8 mouse cellular contexts compared by ENCODE assay signal in genomic region chr11:117810401-117811046, GRCm38 (mm10). TPM values are rescaled to one million over a fixed set of nuclear protein-coding genes. Genes with fewer than 3 reads are reported as not detected.
A peak's percentile ranks its signal among the peaks of the same experiment; 100 is the strongest.
DNase-seq lines count a peak whose midpoint lies in the region; ATAC-seq and TF ChIP-seq lines count a peak whose summit lies in the region.

No protein-coding gene starts in this region.

- H3K27me3 ChIP-seq in CH12.LX (replicated peaks): no peaks in the 10 kb centered on the region
- H3K27me3 ChIP-seq in forebrain, embryonic 13.5 days: peaks cover 14% of the 10 kb centered on the region

- TF ChIP-seq POLR2A in CH12.LX (IDR thresholded peaks at IDR 0.05; ENCODE audit: low read depth, low read length): peak; percentile 62
- peak; percentile 37; the same call in 1 of the 2 replicates for TF ChIP-seq POLR2A in bone marrow, adult 2 months (IDR thresholded peaks at IDR 0.05; ENCODE audit: borderline replicate concordance, control insufficient read depth, low read depth, low read length)

- in situ Hi-C loops in CH12.LX (cut with MboI; ENCODE audit: low pct_ligation_motif_present, low pct_unique_long_range_greater_than_20kb, low sequenced_read_pairs): no loop called here

- TF ChIP-seq CTCF in CH12.LX (conservative IDR thresholded peaks at IDR 0.05 in 1 of 2, IDR thresholded peaks at IDR 0.05 in 1 of 2; ENCODE audit: low read depth in 2 of 2, low read length in 2 of 2): peak in 1 of 2 experiments; percentile 45; a peak in 2 of 4 replicates
- peak; percentile 39; the same call in 1 of the 2 replicates for TF ChIP-seq CTCF in bone marrow, adult 2 months (IDR thresholded peaks at IDR 0.05; ENCODE audit: control insufficient read depth, insufficient read depth, low read length)
- peak; percentile 72 for TF ChIP-seq CTCF in layer of hippocampus, adult 2 months (conservative IDR thresholded peaks at IDR 0.05)

- peak overlapping the region; percentile 67 for H3K4me2 ChIP-seq in CH12.LX (ENCODE audit: insufficient read depth, low read depth, poor library complexity, severe bottlenecking)
- H3K4me2 ChIP-seq in forebrain, embryonic 13.5 days: peak overlapping the region; percentile 99

- H3K9me3 ChIP-seq in CH12.LX (replicated peaks; ENCODE audit: low read length): no peaks in the 10 kb centered on the region
- H3K9me3 ChIP-seq in forebrain, embryonic 13.5 days (replicated peaks): no peaks in the 10 kb centered on the region

- DNase-seq in CH12.LX (ENCODE audit: extremely low read depth): peak; percentile 94
- DNase-seq in heart, postnatal 25 days (ENCODE audit: low spot score): peak; percentile 68
- DNase-seq in layer of hippocampus, adult 2 months (ENCODE audit: low spot score in 2 of 2): peak; percentile 30 to 66
- DNase-seq in lung, postnatal 14 days: peak; percentile 91
- peak; percentile 72 for DNase-seq in ovary, postnatal 14 days (ENCODE audit: low spot score)
- peak; percentile 76 to 77 for DNase-seq in thymus, postnatal 10 days (ENCODE audit: low spot score in 2 of 2)

- dilution Hi-C loops in CH12.LX (cut with MboI; ENCODE audit: extremely low pct_ligation_motif_present, extremely low pct_unique_long_range_greater_than_20kb, low sequenced_read_pairs): no loop called here

- H3K36me3 ChIP-seq in CH12.LX (replicated peaks in 1 of 2; ENCODE audit: control insufficient read depth in 1 of 2, insufficient read depth in 1 of 2, low read length in 1 of 2): peaks cover 41 to 57% of the 10 kb centered on the region in 2 experiments
- H3K36me3 ChIP-seq in forebrain, embryonic 13.5 days (ENCODE audit: poor library complexity, severe bottlenecking): peaks cover 37% of the 10 kb centered on the region

- WGBS in bone marrow, adult 2 months: under 1% methylated on average over 21 of the region's 21 CpGs
- 0% methylated on average over 21 of the region's 21 CpGs for WGBS in forebrain, embryonic 13.5 days

- TF ChIP-seq EP300 in CH12.LX (IDR thresholded peaks at IDR 0.05; ENCODE audit: low read length): no peak

- H3K9ac ChIP-seq in CH12.LX (ENCODE audit: insufficient read depth, low read depth): peak overlapping the region; percentile 73
- H3K9ac ChIP-seq in forebrain, embryonic 13.5 days: peak overlapping the region; percentile 74

- peak; percentile 85 for ATAC-seq in forebrain, embryonic 13.5 days

- H3K79me2 ChIP-seq in CH12.LX (replicated peaks; ENCODE audit: control insufficient read depth, extremely low read depth, insufficient read depth, poor library complexity, severe bottlenecking): peaks cover 56% of the 10 kb centered on the region

- peak overlapping the region; percentile 68 for H3K27ac ChIP-seq in CH12.LX (ENCODE audit: insufficient read depth, low read depth)
- peak overlapping the region; percentile 86 for H3K27ac ChIP-seq in bone marrow, adult 2 months (ENCODE audit: control insufficient read depth, insufficient read depth, low read depth, low read length, poor library complexity)
- H3K27ac ChIP-seq in forebrain, embryonic 13.5 days: 0 out of 2 replicates have a peak overlapping the region, but pooled peaks have one; percentile 44
- H3K27ac ChIP-seq in layer of hippocampus, adult 2 months: peak overlapping the region; percentile 71

- peaks cover 28 to 83% of the 10 kb centered on the region in 2 experiments for H3K4me1 ChIP-seq in CH12.LX (ENCODE audit: control insufficient read depth in 1 of 2, insufficient read depth in 2 of 2)
- peaks cover 12% of the 10 kb centered on the region for H3K4me1 ChIP-seq in bone marrow, adult 2 months (ENCODE audit: control insufficient read depth, insufficient read depth, low read length)
- H3K4me1 ChIP-seq in forebrain, embryonic 13.5 days: peaks cover 18% of the 10 kb centered on the region

- intact Hi-C loops in heart, postnatal 25 days (cut with DNase I): no loop called here

- H3K4me3 ChIP-seq in CH12.LX (replicated peaks in 1 of 3; ENCODE audit: low read depth in 2 of 3, low read length in 2 of 3, poor library complexity in 1 of 3): peak overlapping the region; percentile 80 to 98 (median 93)
- peak overlapping the region; percentile 74 for H3K4me3 ChIP-seq in bone marrow, adult 2 months (replicated peaks; ENCODE audit: control insufficient read depth, low read depth, low read length)
- H3K4me3 ChIP-seq in forebrain, embryonic 13.5 days: peak overlapping the region; percentile 67
- peak overlapping the region; percentile 85 for H3K4me3 ChIP-seq in layer of hippocampus, adult 2 months

- no peak; the same call in 1 of the 2 replicates for TF ChIP-seq RAD21 in CH12.LX (IDR thresholded peaks at IDR 0.05; ENCODE audit: low read depth, low read length)

TF ChIP-seq in CH12.LX, 34 proteins besides CTCF, POLR2A, EP300 and RAD21 (continues in another document):
- no peak; the same call in 1 of the 2 replicates for TF ChIP-seq SIN3A (IDR thresholded peaks at IDR 0.05; ENCODE audit: low read length)
- TF ChIP-seq E2F4 (IDR thresholded peaks at IDR 0.05; ENCODE audit: insufficient replicate concordance, low read depth, low read length): no peak
- peak; percentile 29; the same call in 1 of the 2 replicates for TF ChIP-seq BHLHE40 (IDR thresholded peaks at IDR 0.05; ENCODE audit: low read depth, low read length)
- TF ChIP-seq MEF2A (IDR thresholded peaks at IDR 0.05; ENCODE audit: borderline replicate concordance, low read depth, low read length): no peak
- 0 out of 2 replicates have a peak, but pooled peaks have one; percentile 29 for TF ChIP-seq KAT2A (IDR thresholded peaks at IDR 0.05; ENCODE audit: insufficient replicate concordance, low read length)
- TF ChIP-seq MAZ (IDR thresholded peaks at IDR 0.05; ENCODE audit: low read depth, low read length): 0 out of 2 replicates have a peak, but pooled peaks have one; percentile 75
- no peak; the same call in 1 of the 2 replicates for TF ChIP-seq MAX (IDR thresholded peaks at IDR 0.05; ENCODE audit: low read length)
- TF ChIP-seq USF1 (IDR thresholded peaks at IDR 0.05; ENCODE audit: low read depth, low read length): no peak
- no peak for TF ChIP-seq ZNF384 (IDR thresholded peaks at IDR 0.05; ENCODE audit: low read depth, low read length)
- TF ChIP-seq JUND (conservative IDR thresholded peaks at IDR 0.05; ENCODE audit: low read depth, low read length): no peak
- TF ChIP-seq GABPA (IDR thresholded peaks at IDR 0.05; ENCODE audit: insufficient replicate concordance, low read depth, low read length): no peak
- TF ChIP-seq TCF12 (IDR thresholded peaks at IDR 0.05; ENCODE audit: low read depth, low read length): peak; percentile 18; the same call in 1 of the 2 replicates
- no peak; the same call in 1 of the 2 replicates for TF ChIP-seq MXI1 (IDR thresholded peaks at IDR 0.05; ENCODE audit: low read depth, low read length)
- no peak; the same call in 1 of the 2 replicates for TF ChIP-seq ETS1 (conservative IDR thresholded peaks at IDR 0.05; ENCODE audit: low read depth, low read length)
- TF ChIP-seq TBP (conservative IDR thresholded peaks at IDR 0.05; ENCODE audit: low read depth, low read length): peak; percentile 54; the same call in 1 of the 2 replicates
- peak; percentile 94 for TF ChIP-seq ZMIZ1 (IDR thresholded peaks at IDR 0.05; ENCODE audit: low read depth, low read length)
- no peak for TF ChIP-seq ZC3H11A (IDR thresholded peaks at IDR 0.05; ENCODE audit: low read depth, low read length)

RNA-seq across cellular contexts. Expression of gene Gm20708, which starts 1.1 kb away (rescaled TPM):
- total RNA-seq in CH12.LX (2012; rRNA removed): 0.59 and 1.0 TPM in 2 replicates
- 0.50 TPM in 1 of 2 replicates, not detected in the other for total RNA-seq in CH12.LX (2014; rRNA removed)
- polyA plus RNA-seq in CH12.LX (2012; ENCODE audit: insufficient read length, low read depth): 0.80 and 1.6 TPM in 2 replicates
- polyA plus RNA-seq in bone marrow, adult 2 months (2011; ENCODE audit: insufficient read depth, insufficient read length, low replicate concordance, missing spikeins): 9.5 and 12.3 TPM in 2 replicates
- 0.36 and 0.49 TPM in 2 replicates for polyA plus RNA-seq in forebrain, embryonic 13.5 days (2015; fragmentation: Nextera tagmentation; extraction: Ambion mirVana)
- total RNA-seq in heart, postnatal 25 days (2021): 1 to 10 TPM in 1 of 2 experiments, under 1 TPM in 1; 0.36 to 1.2 TPM
- 1 to 10 TPM; 1.6 to 1.7 TPM for total RNA-seq in layer of hippocampus, adult 2 months (2021)

RNA-seq across cellular contexts. Expression of gene Syngr2, which starts 1.1 kb away (rescaled TPM):
- total RNA-seq in CH12.LX (2012; rRNA removed): 362 and 409 TPM in 2 replicates
- total RNA-seq in CH12.LX (2014; rRNA removed): 395 and 553 TPM in 2 replicates
- 513 and 654 TPM in 2 replicates for polyA plus RNA-seq in CH12.LX (2012; ENCODE audit: insufficient read length, low read depth)
- polyA plus RNA-seq in bone marrow, adult 2 months (2011; ENCODE audit: insufficient read depth, insufficient read length, low replicate concordance, missing spikeins): 56.0 and 120 TPM in 2 replicates
- 15.9 and 17.4 TPM in 2 replicates for polyA plus RNA-seq in forebrain, embryonic 13.5 days (2015; fragmentation: Nextera tagmentation; extraction: Ambion mirVana)
- 100 to 1,000 TPM; 109 to 113 TPM for total RNA-seq in heart, postnatal 25 days (2021)
- 10 to 100 TPM; 10.2 to 13.4 TPM for total RNA-seq in layer of hippocampus, adult 2 months (2021)

RNA-seq across cellular contexts. Expression of gene 6030468B19Rik, which starts 13.1 kb away (rescaled TPM):
- total RNA-seq in CH12.LX (2012; rRNA removed) (0.46 and 0.93 TPM in 2 replicates), CH12.LX (2014; rRNA removed) (1.3 and 1.5 TPM in 2 replicates)
- 1.4 and 1.7 TPM in 2 replicates for polyA plus RNA-seq in CH12.LX (2012; ENCODE audit: insufficient read length, low read depth)
- polyA plus RNA-seq in bone marrow, adult 2 months (2011; ENCODE audit: insufficient read depth, insufficient read length, low replicate concordance, missing spikeins): 13.5 and 16.7 TPM in 2 replicates
- not detected in 2 replicates for polyA plus RNA-seq in forebrain, embryonic 13.5 days (2015; fragmentation: Nextera tagmentation; extraction: Ambion mirVana)
- not detected for total RNA-seq in heart, postnatal 25 days (2021)
- under 1 TPM; 0.34 to 0.46 TPM for total RNA-seq in layer of hippocampus, adult 2 months (2021)

RNA-seq across cellular contexts. Expression of gene Afmid, which starts 15.2 kb away (rescaled TPM):
- total RNA-seq in CH12.LX (2012; rRNA removed) (6.8 and 7.3 TPM in 2 replicates), CH12.LX (2014; rRNA removed) (5.0 and 5.7 TPM in 2 replicates)
- polyA plus RNA-seq in CH12.LX (2012; ENCODE audit: insufficient read length, low read depth): 7.1 and 7.5 TPM in 2 replicates
- polyA plus RNA-seq in bone marrow, adult 2 months (2011; ENCODE audit: insufficient read depth, insufficient read length, low replicate concordance, missing spikeins): 16.9 and 21.8 TPM in 2 replicates
- 7.4 and 7.5 TPM in 2 replicates for polyA plus RNA-seq in forebrain, embryonic 13.5 days (2015; fragmentation: Nextera tagmentation; extraction: Ambion mirVana)
- 1 to 10 TPM; 4.3 to 5.6 TPM for total RNA-seq in heart, postnatal 25 days (2021)
- 1 to 10 TPM; 4.8 to 7.2 TPM for total RNA-seq in layer of hippocampus, adult 2 months (2021)

RNA-seq across cellular contexts. Expression of gene Tk1, which starts 15.4 kb away (rescaled TPM):
- total RNA-seq in CH12.LX (2012; rRNA removed) (235 and 236 TPM in 2 replicates), CH12.LX (2014; rRNA removed) (146 and 149 TPM in 2 replicates)
- polyA plus RNA-seq in CH12.LX (2012; ENCODE audit: insufficient read length, low read depth): 158 and 179 TPM in 2 replicates
- 145 and 156 TPM in 2 replicates for polyA plus RNA-seq in bone marrow, adult 2 months (2011; ENCODE audit: insufficient read depth, insufficient read length, low replicate concordance, missing spikeins)
- 103 and 104 TPM in 2 replicates for polyA plus RNA-seq in forebrain, embryonic 13.5 days (2015; fragmentation: Nextera tagmentation; extraction: Ambion mirVana)
- 1 to 10 TPM; 2.3 to 3.2 TPM for total RNA-seq in heart, postnatal 25 days (2021)
- 1 to 10 TPM; 1.0 to 1.9 TPM for total RNA-seq in layer of hippocampus, adult 2 months (2021)

Comparison
In these comparisons a context has a peak if more than half of its experiments do, and no peak if none do; other contexts are left out.
1. Peak in every context shown above with its lines: DNase-seq, ATAC-seq, H3K4me3 ChIP-seq and H3K27ac ChIP-seq.
2. RNA of gene Syngr2, which starts 1.1 kb away (total RNA-seq): 362 to 553 TPM in CH12.LX and 109 to 113 TPM in heart, postnatal 25 days; 10.2 to 13.4 TPM in layer of hippocampus, adult 2 months; every median in the first group is over 4 times any median in the second.